Mouse (Mus musculus): Measurements from ENCODE around the gene Macrod2. TPM values are rescaled to one million over a fixed set of nuclear protein-coding genes. Genes with fewer than 3 reads are reported as not detected.

The Macrod2 gene
- polyA plus RNA-seq, 1 experiment from 2014 or later, result 28.7 TPM

- Histone ChIP-seq H3K4me1 (ENCODE audit: insufficient read depth, low read length) (no peaks in the 10 kb centered on the region), H3K27me3 (ENCODE audit: insufficient read depth, low read length) (no peaks in the 10 kb centered on the region), H3K4me2 (replicated peaks; ENCODE audit: low read depth, low read length) (no peak overlapping the region), H3K9ac (replicated peaks; ENCODE audit: low read length) (no peak overlapping the region), H3K9me3 (ENCODE audit: low read length) (no peaks in the 10 kb centered on the region), H3K36me3 (ENCODE audit: insufficient read depth, low read length) (no peaks in the 10 kb centered on the region), H3K27ac (ENCODE audit: low read length) (no peak overlapping the region), H3K4me3 (ENCODE audit: low read length) (no peak overlapping the region)
- 66% methylated on average over 3 of the region's 3 CpGs for WGBS
- no peak for ATAC-seq (ENCODE audit: low FRiP score, low TSS enrichment)
Measured at GRCm38 (mm10) chr2:141722531-141722930, 1327.4 kb downstream of the Macrod2 start.

- Histone ChIP-seq H3K36me3 (ENCODE audit: insufficient read depth, low read length) (no peaks in the 10 kb centered on the region), H3K27me3 (ENCODE audit: insufficient read depth, low read length) (no peaks in the 10 kb centered on the region), H3K4me3 (ENCODE audit: low read length) (no peak overlapping the region), H3K9me3 (ENCODE audit: low read length) (no peaks in the 10 kb centered on the region), H3K27ac (ENCODE audit: low read length) (no peak overlapping the region), H3K9ac (replicated peaks; ENCODE audit: low read length) (no peak overlapping the region), H3K4me2 (replicated peaks; ENCODE audit: low read depth, low read length) (no peak overlapping the region), H3K4me1 (ENCODE audit: insufficient read depth, low read length) (no peaks in the 10 kb centered on the region)
- 61% methylated on average over 4 of the region's 4 CpGs for WGBS
- no peak for ATAC-seq (ENCODE audit: low FRiP score, low TSS enrichment)
Measured at GRCm38 (mm10) chr2:141728998-141729397, 1333.9 kb downstream of the Macrod2 start.

- no peaks in the 10 kb centered on the region for H3K4me1 ChIP-seq (ENCODE audit: insufficient read depth, low read length)
- H3K9ac ChIP-seq (replicated peaks; ENCODE audit: low read length), result no peak overlapping the region
- H3K9me3 ChIP-seq (ENCODE audit: low read length), result no peaks in the 10 kb centered on the region
- no peak for ATAC-seq (ENCODE audit: low FRiP score, low TSS enrichment)
- H3K27me3 ChIP-seq (ENCODE audit: insufficient read depth, low read length), result no peaks in the 10 kb centered on the region
- H3K36me3 ChIP-seq (ENCODE audit: insufficient read depth, low read length), result no peaks in the 10 kb centered on the region
- no peak overlapping the region for H3K4me2 ChIP-seq (replicated peaks; ENCODE audit: low read depth, low read length)
- H3K4me3 ChIP-seq (ENCODE audit: low read length), result no peak overlapping the region
- no peak overlapping the region for H3K27ac ChIP-seq (ENCODE audit: low read length)
- WGBS, result 89% methylated on average over 5 of the region's 5 CpGs
Measured at GRCm38 (mm10) chr2:141736685-141737456, 1341.8 kb downstream of the Macrod2 start.

GRCm38 (mm10) chr2:141738702-141739101 is 1343.6 kb downstream of the Macrod2 start:
- H3K27me3 ChIP-seq (ENCODE audit: insufficient read depth, low read length), result no peaks in the 10 kb centered on the region
- no peaks in the 10 kb centered on the region for H3K4me1 ChIP-seq (ENCODE audit: insufficient read depth, low read length)
- no peaks in the 10 kb centered on the region for H3K36me3 ChIP-seq (ENCODE audit: insufficient read depth, low read length)
- H3K27ac ChIP-seq (ENCODE audit: low read length), result no peak overlapping the region
- 82% methylated on average over 1 of the region's 1 CpGs for WGBS
- no peak for ATAC-seq (ENCODE audit: low FRiP score, low TSS enrichment)
- no peak overlapping the region for H3K4me2 ChIP-seq (replicated peaks; ENCODE audit: low read depth, low read length)
- no peak overlapping the region for H3K9ac ChIP-seq (replicated peaks; ENCODE audit: low read length)
- H3K9me3 ChIP-seq (ENCODE audit: low read length), result no peaks in the 10 kb centered on the region
- no peak overlapping the region for H3K4me3 ChIP-seq (ENCODE audit: low read length)

GRCm38 (mm10) chr2:141740318-141740717 is 1345.2 kb downstream of the Macrod2 start:
- 91% methylated on average over 5 of the region's 5 CpGs for WGBS
- Histone ChIP-seq H3K9ac (replicated peaks; ENCODE audit: low read length) (no peak overlapping the region), H3K4me1 (ENCODE audit: insufficient read depth, low read length) (no peaks in the 10 kb centered on the region), H3K27ac (ENCODE audit: low read length) (no peak overlapping the region), H3K4me2 (replicated peaks; ENCODE audit: low read depth, low read length) (no peak overlapping the region), H3K9me3 (ENCODE audit: low read length) (no peaks in the 10 kb centered on the region), H3K36me3 (ENCODE audit: insufficient read depth, low read length) (no peaks in the 10 kb centered on the region), H3K27me3 (ENCODE audit: insufficient read depth, low read length) (no peaks in the 10 kb centered on the region), H3K4me3 (ENCODE audit: low read length) (no peak overlapping the region)
- no peak for ATAC-seq (ENCODE audit: low FRiP score, low TSS enrichment)

- Histone ChIP-seq H3K4me1 (ENCODE audit: insufficient read depth, low read length) (no peaks in the 10 kb centered on the region), H3K9me3 (ENCODE audit: low read length) (no peaks in the 10 kb centered on the region), H3K4me2 (replicated peaks; ENCODE audit: low read depth, low read length) (no peak overlapping the region), H3K27ac (ENCODE audit: low read length) (no peak overlapping the region), H3K4me3 (ENCODE audit: low read length) (no peak overlapping the region), H3K36me3 (ENCODE audit: insufficient read depth, low read length) (no peaks in the 10 kb centered on the region), H3K9ac (replicated peaks; ENCODE audit: low read length) (no peak overlapping the region), H3K27me3 (ENCODE audit: insufficient read depth, low read length) (no peaks in the 10 kb centered on the region)
- WGBS, result 63% methylated on average over 4 of the region's 4 CpGs
- no peak for ATAC-seq (ENCODE audit: low FRiP score, low TSS enrichment)
Measured at GRCm38 (mm10) chr2:141800236-141800635, 1405.1 kb downstream of the Macrod2 start.

GRCm38 (mm10) chr2:141800909-141801308 is 1405.8 kb downstream of the Macrod2 start:
- 68% methylated on average over 2 of the region's 2 CpGs for WGBS
- Histone ChIP-seq H3K4me1 (ENCODE audit: insufficient read depth, low read length) (no peaks in the 10 kb centered on the region), H3K27ac (ENCODE audit: low read length) (no peak overlapping the region), H3K9me3 (ENCODE audit: low read length) (no peaks in the 10 kb centered on the region), H3K4me3 (ENCODE audit: low read length) (no peak overlapping the region), H3K36me3 (ENCODE audit: insufficient read depth, low read length) (no peaks in the 10 kb centered on the region), H3K27me3 (ENCODE audit: insufficient read depth, low read length) (no peaks in the 10 kb centered on the region), H3K4me2 (replicated peaks; ENCODE audit: low read depth, low read length) (no peak overlapping the region), H3K9ac (replicated peaks; ENCODE audit: low read length) (no peak overlapping the region)
- ATAC-seq (ENCODE audit: low FRiP score, low TSS enrichment), result no peak

- no peak overlapping the region for H3K4me3 ChIP-seq (ENCODE audit: low read length)
- H3K4me1 ChIP-seq (ENCODE audit: insufficient read depth, low read length), result no peaks in the 10 kb centered on the region
- H3K9me3 ChIP-seq (ENCODE audit: low read length), result no peaks in the 10 kb centered on the region
- no peak overlapping the region for H3K27ac ChIP-seq (ENCODE audit: low read length)
- ATAC-seq (ENCODE audit: low FRiP score, low TSS enrichment), result no peak
- no peak overlapping the region for H3K4me2 ChIP-seq (replicated peaks; ENCODE audit: low read depth, low read length)
- H3K27me3 ChIP-seq (ENCODE audit: insufficient read depth, low read length), result no peaks in the 10 kb centered on the region
- 86% methylated on average over 4 of the region's 4 CpGs for WGBS
- H3K9ac ChIP-seq (replicated peaks; ENCODE audit: low read length), result no peak overlapping the region
- H3K36me3 ChIP-seq (ENCODE audit: insufficient read depth, low read length), result no peaks in the 10 kb centered on the region
Measured at GRCm38 (mm10) chr2:141816266-141816665, 1421.2 kb downstream of the Macrod2 start.

- no peak overlapping the region for H3K27ac ChIP-seq (ENCODE audit: low read length)
- no peak for ATAC-seq (ENCODE audit: low FRiP score, low TSS enrichment)
- no peaks in the 10 kb centered on the region for H3K4me1 ChIP-seq (ENCODE audit: insufficient read depth, low read length)
- no peaks in the 10 kb centered on the region for H3K27me3 ChIP-seq (ENCODE audit: insufficient read depth, low read length)
- no peaks in the 10 kb centered on the region for H3K9me3 ChIP-seq (ENCODE audit: low read length)
- WGBS, result 88% methylated on average over 4 of the region's 4 CpGs
- H3K36me3 ChIP-seq (ENCODE audit: insufficient read depth, low read length), result no peaks in the 10 kb centered on the region
- H3K4me3 ChIP-seq (ENCODE audit: low read length), result no peak overlapping the region
- H3K9ac ChIP-seq (replicated peaks; ENCODE audit: low read length), result no peak overlapping the region
- no peak overlapping the region for H3K4me2 ChIP-seq (replicated peaks; ENCODE audit: low read depth, low read length)
Measured at GRCm38 (mm10) chr2:141817546-141818180, 1422.6 kb downstream of the Macrod2 start.

- no peaks in the 10 kb centered on the region for H3K9me3 ChIP-seq (ENCODE audit: low read length)
- H3K27ac ChIP-seq (ENCODE audit: low read length), result no peak overlapping the region
- H3K4me2 ChIP-seq (replicated peaks; ENCODE audit: low read depth, low read length), result no peak overlapping the region
- no peak overlapping the region for H3K9ac ChIP-seq (replicated peaks; ENCODE audit: low read length)
- ATAC-seq (ENCODE audit: low FRiP score, low TSS enrichment), result no peak
- no peaks in the 10 kb centered on the region for H3K36me3 ChIP-seq (ENCODE audit: insufficient read depth, low read length)
- no peak overlapping the region for H3K4me3 ChIP-seq (ENCODE audit: low read length)
- no peaks in the 10 kb centered on the region for H3K4me1 ChIP-seq (ENCODE audit: insufficient read depth, low read length)
- H3K27me3 ChIP-seq (ENCODE audit: insufficient read depth, low read length), result no peaks in the 10 kb centered on the region
Measured at GRCm38 (mm10) chr2:141820795-141821194, 1425.7 kb downstream of the Macrod2 start.

All from kidney, embryonic 16.5 days (tissue).